Mouse (Mus musculus) v-Abl transformed pro-B cells (cell line): ENCODE results near the gene Mfsd12.

Source experiments
- in situ Hi-C, 2 experiments: fragments of 400-800 bp; cut with MboI; formaldehyde crosslinking; loops; one replicate each; pipeline ENCODE4 v1.15.1; 2025; ENCODE audit not compliant: unreplicated experiment in 2 of 2

Mfsd12 gene

DNA sequence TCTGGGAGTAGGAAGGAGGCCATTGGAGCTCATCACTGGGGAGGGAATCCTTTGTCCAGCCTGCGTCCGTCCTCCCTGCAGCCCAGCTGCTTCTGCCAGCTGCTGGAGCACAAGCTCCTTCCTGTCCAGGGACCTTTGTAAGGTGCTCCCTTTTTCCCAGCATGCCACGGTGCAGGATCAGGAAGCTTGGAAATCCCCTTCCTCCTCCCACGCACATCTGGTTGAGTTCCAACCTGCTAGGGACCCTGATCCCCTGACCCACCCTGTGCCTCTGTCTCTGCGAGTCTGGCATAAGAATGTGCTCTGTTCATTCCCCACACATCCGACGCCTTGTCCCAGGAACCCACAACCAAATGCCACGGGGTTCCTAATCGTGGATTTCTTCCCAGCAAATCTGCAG is 53.7 kb downstream of the Mfsd12 start:
- in situ Hi-C loops = no loop called here

DNA sequence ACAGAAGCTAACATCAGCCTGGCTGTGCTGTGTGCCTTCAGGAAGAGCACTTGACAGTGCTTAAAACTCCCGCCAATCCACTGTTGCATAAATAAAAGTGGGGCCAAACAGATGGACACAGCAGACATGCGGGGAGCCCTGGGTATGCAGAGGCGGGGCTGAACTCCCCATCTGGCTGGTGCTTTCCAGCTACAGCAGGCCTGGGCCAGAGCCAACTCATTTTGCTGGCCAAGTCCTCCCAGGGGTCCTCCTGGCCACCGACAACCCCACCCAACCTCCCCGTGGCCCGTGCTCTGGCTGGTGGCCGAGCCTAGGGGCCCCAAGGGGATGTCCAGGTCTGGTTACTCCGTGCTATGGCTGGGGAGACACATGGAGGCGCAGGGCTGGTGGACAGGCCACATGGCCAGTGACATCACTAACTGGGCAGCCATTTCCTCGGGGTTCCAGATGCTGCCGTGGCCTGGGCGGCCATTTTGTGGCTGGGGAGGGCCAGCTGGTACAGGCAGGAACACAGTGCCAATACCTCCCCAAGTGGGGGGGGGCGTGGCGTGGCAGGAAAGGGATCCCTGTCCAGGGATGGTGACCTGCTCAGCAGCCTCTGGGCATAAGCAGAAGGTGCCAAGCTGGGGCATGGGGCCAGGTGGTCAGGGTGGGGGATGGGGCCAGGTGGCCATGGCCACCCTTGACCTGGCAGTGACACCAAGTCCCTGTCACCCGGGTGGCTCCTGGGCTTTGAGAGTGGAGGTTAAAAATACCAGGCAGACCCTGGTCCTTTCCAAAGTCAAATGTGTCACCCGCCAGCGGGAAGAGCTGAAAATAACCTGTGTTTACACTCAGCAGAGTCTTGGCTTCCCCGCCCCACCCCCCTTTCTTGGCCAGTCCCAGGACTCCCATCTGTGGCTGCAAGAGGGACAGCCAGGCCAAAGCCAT is 54.4 kb downstream of the Mfsd12 start:
- in situ Hi-C loops = no loop called here

DNA sequence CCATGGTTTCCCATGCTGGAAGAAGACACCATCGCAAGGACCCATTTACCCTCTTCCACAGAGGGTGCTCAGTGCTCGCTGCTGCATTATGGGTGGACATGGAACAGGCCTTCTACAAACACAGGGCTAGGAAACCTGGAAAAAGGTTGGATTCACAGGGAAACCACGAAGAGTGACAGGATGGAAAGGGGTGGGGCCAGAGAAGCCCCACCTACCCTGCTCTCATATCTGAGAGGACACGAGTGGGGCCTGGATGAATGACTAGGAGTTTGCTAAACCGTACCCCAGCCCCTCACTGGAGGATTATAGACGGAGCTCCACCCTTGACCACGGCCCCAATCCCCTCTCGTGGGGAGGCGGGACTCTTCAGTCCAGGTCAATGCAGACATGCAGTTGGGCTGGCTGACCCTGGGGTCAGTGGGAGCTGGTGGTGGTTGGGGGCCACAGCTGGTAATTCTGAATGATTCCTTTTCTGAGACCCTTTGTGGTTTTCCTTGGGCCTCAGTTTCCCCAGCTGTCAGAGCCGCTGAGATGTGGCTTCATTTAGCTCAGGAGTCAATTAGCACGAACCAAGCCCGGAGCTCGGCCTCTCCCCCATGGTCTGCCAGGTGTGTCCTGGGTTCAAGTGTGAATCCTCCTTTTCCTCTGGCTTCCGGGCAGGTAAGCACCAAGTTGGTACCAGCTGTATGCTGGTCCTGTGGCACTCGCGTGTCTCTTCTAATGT is 55.5 kb downstream of the Mfsd12 start:
- in situ Hi-C loops = no loop called here

GRCm38 (mm10) chr10:81413310-81414261 is 56.3 kb downstream of the Mfsd12 start:
- in situ Hi-C loops = no loop called here

DNA sequence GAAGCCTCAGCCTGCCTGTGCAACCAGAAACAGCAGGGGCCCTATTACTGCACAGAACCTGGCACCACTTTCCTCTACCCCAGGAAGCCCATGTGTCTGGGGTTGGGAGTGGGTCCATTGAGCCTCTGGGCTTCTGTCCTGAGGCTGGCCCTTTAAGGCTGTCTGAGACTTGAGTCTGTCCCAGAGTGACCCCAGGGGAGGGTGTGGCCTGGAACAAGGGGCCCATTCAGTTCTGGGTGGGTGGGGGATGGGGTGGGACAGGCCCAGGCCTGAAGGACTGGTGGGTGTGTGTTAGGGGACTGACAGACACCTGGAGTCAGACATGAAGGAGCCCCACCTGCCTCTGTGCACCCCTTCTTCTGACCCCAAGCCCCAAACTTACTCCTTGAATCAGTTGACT is 57.4 kb downstream of the Mfsd12 start:
- in situ Hi-C loops = no loop called here

GRCm38 (mm10) chr10:81415146-81415545 is 57.9 kb downstream of the Mfsd12 start:
- in situ Hi-C loops = no loop called here
